Mouse (Mus musculus) erythroblast, embryonic 14.5 days (primary cell): ENCODE data around the gene Nol12. TPM values are rescaled to one million over a fixed set of nuclear protein-coding genes. Genes with fewer than 3 reads are reported as not detected.
A peak's percentile ranks its signal among the peaks of the same experiment; 100 is the strongest.

Experiments
- H3K27me3 ChIP-seq: 2 replicates; pipeline ENCODE4 v1.6.1; 2012; ENCODE audit warnings: inconsistent platforms; ENCODE audit not compliant: control insufficient read depth
- H3K36me3 ChIP-seq: 2 replicates; pipeline ENCODE4 v1.6.1; 2012; ENCODE audit warnings: mild to moderate bottlenecking, inconsistent platforms; ENCODE audit not compliant: control insufficient read depth
- H3K4me1 ChIP-seq: 2 replicates; pipeline ENCODE4 v1.6.1; 2012; ENCODE audit warnings: inconsistent platforms; ENCODE audit not compliant: control insufficient read depth
- H3K4me3 ChIP-seq: replicated peaks from 2 replicates; pipeline ENCODE3; 2012; ENCODE audit warnings: moderate library complexity, mild to moderate bottlenecking, inconsistent platforms
- H3K9me3 ChIP-seq: 2 replicates; pipeline ENCODE4 v1.6.1; 2012; ENCODE audit warnings: low read length, inconsistent platforms, mixed read lengths; ENCODE audit not compliant: control insufficient read depth
- GATA1 ChIP-seq: IDR thresholded peaks from 2 replicates; pipeline ENCODE4 v1.6.1; 2012; ENCODE audit warnings: low read length, inconsistent platforms, mixed read lengths
- TAL1 ChIP-seq: IDR thresholded peaks from 3 replicates; pipeline ENCODE4 v1.6.1; 2012; ENCODE audit warnings: low read length, inconsistent platforms, mixed read lengths
- polyA plus RNA-seq: library from polyadenylated mRNA; stranded (reverse); fragments of >175 nt; gene quantifications from 2 replicates; pipeline ENCODE4 v1.2.3, GENCODE M21; 2012

Nol12 gene
- polyA plus RNA-seq, 1 experiment = 3.9 TPM

- Histone ChIP-seq H3K27me3 (no peaks in the 10 kb centered on the region), H3K9me3 (peaks cover 5% of the 10 kb centered on the region), H3K4me1 (peaks cover 93% of the 10 kb centered on the region), H3K36me3 (peaks cover 25% of the 10 kb centered on the region), H3K4me3 (peak overlapping the region; percentile 1)
- TF ChIP-seq TAL1 = no peak
- TF ChIP-seq GATA1 = no peak
Observed at GRCm38 (mm10) chr15:78925129-78925528, 9.6 kb upstream of the Nol12 start.

GRCm38 (mm10) chr15:78926021-78926919, 8.5 kb upstream of the Nol12 start, which contains the start of gene Lgals1:
TSS of gene Lgals1 (plus strand) at chr15:78926725.
- no peak for TF ChIP-seq TAL1
- TF ChIP-seq GATA1 = no peak
- Histone ChIP-seq H3K27me3 (no peaks in the 10 kb centered on the region), H3K4me3 (peak within 1 kb of the TSS; percentile 61), H3K36me3 (peaks cover 29% of the 10 kb centered on the region), H3K4me1 (peaks cover 97% of the 10 kb centered on the region), H3K9me3 (peaks cover 4% of the 10 kb centered on the region)

DNA sequence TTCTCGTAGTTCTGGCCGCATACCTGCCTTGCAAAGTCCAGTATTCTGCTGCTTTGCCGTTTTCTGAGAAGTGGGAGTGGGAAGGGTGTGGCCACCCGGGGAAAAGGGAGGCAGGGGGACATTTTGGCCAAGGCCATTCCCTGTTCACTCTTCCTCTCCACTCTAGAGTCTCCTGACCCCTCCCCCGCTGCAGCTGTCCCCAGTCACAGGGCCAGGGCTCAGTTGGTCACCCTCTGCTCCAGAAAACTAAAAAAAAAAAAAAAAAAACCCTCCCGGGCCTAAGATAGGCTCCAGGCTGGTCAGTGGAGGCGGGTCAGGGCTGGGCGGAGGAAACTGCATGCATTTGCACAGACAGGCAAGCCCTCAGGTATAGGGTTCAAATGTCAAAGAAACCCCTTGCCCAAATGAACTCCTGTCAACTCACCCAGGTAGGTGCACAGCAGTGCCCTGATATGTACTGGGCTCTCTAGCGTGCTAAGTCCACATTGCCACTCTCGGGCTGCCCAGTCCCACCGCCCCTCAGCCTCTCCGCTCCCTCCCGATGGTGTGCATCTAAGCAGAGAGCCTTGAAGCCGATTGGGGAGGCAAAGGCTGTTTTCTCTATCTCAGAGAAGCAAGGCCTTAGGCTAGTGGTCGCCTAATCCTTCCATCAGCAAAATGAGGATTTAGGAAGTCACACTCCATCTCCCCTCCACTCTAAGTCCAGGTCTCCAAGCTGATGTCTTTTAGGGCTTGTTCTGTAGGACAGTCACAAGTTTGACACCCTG, 7.5 kb upstream of the Nol12 start:
- TF ChIP-seq GATA1 = no peak
- H3K36me3 ChIP-seq = peaks cover 25% of the 10 kb centered on the region
- peaks cover 93% of the 10 kb centered on the region for H3K4me1 ChIP-seq
- no peaks in the 10 kb centered on the region for H3K27me3 ChIP-seq
- peak overlapping the region; percentile 61 for H3K4me3 ChIP-seq
- H3K9me3 ChIP-seq = no peaks in the 10 kb centered on the region

- Histone ChIP-seq H3K27me3 (no peaks in the 10 kb centered on the region), H3K4me3 (peak overlapping the region; percentile 61), H3K36me3 (peaks cover 25% of the 10 kb centered on the region), H3K9me3 (no peaks in the 10 kb centered on the region), H3K4me1 (peaks cover 90% of the 10 kb centered on the region)
- TF ChIP-seq GATA1 (no peak), TAL1 (no peak)
Observed at GRCm38 (mm10) chr15:78927788-78928457, 6.8 kb upstream of the Nol12 start.

GRCm38 (mm10) chr15:78928539-78928938, 6.2 kb upstream of the Nol12 start:
- no peaks in the 10 kb centered on the region for H3K9me3 ChIP-seq
- H3K27me3 ChIP-seq = no peaks in the 10 kb centered on the region
- peaks cover 90% of the 10 kb centered on the region for H3K4me1 ChIP-seq
- H3K4me3 ChIP-seq = peak overlapping the region; percentile 61
- peaks cover 25% of the 10 kb centered on the region for H3K36me3 ChIP-seq
- TF ChIP-seq TAL1 = no peak
- no peak for TF ChIP-seq GATA1

- Histone ChIP-seq H3K27me3 (no peaks in the 10 kb centered on the region), H3K4me3 (no peak overlapping the region), H3K9me3 (no peaks in the 10 kb centered on the region), H3K4me1 (peaks cover 82% of the 10 kb centered on the region), H3K36me3 (peaks cover 22% of the 10 kb centered on the region)
- TF ChIP-seq GATA1 (no peak), TAL1 (no peak)
Observed at GRCm38 (mm10) chr15:78930192-78930706, 4.5 kb upstream of the Nol12 start.

GRCm38 (mm10) chr15:78930801-78931426, 3.8 kb upstream of the Nol12 start:
- TF ChIP-seq GATA1 = no peak
- no peak for TF ChIP-seq TAL1
- H3K9me3 ChIP-seq = no peaks in the 10 kb centered on the region
- H3K4me3 ChIP-seq = no peak overlapping the region
- H3K4me1 ChIP-seq = peaks cover 82% of the 10 kb centered on the region
- no peaks in the 10 kb centered on the region for H3K27me3 ChIP-seq
- H3K36me3 ChIP-seq = peaks cover 21% of the 10 kb centered on the region

GRCm38 (mm10) chr15:78931577-78931976, 3.2 kb upstream of the Nol12 start:
- H3K36me3 ChIP-seq = peaks cover 23% of the 10 kb centered on the region
- H3K27me3 ChIP-seq = no peaks in the 10 kb centered on the region
- no peak overlapping the region for H3K4me3 ChIP-seq
- TF ChIP-seq TAL1 (no peak), GATA1 (no peak)
- no peaks in the 10 kb centered on the region for H3K9me3 ChIP-seq
- peaks cover 82% of the 10 kb centered on the region for H3K4me1 ChIP-seq
